Mouse (Mus musculus): ENCODE measurements around the gene 6430550D23Rik.
A peak's percentile ranks its signal among the peaks of the same experiment; 100 is the strongest.

Gene 6430550D23Rik

GRCm38 (mm10) chr2:156007888-156008532 lies at the start of gene 6430550D23Rik, which contains the start of gene Ergic3:
Gene 6430550D23Rik, minus strand, starts transcription at chr2:156007977.
Gene Ergic3, plus strand, starts transcription at chr2:156008045.
- peak; percentile 97 to 99 for DNase-seq

- no peak for DNase-seq
Observed at GRCm38 (mm10) chr2:156052816-156053215, 45.0 kb upstream of the 6430550D23Rik start, which contains the start of gene Fer1l4. Gene Fer1l4, minus strand, starts transcription at chr2:156052947.

- DNase-seq: no peak
Observed at GRCm38 (mm10) chr2:156047929-156048328, 40.2 kb upstream of the 6430550D23Rik start.

GRCm38 (mm10) chr2:156042903-156043302 lies 35.1 kb upstream of the 6430550D23Rik start:
- no peak for DNase-seq

- DNase-seq: no peak
Observed at GRCm38 (mm10) chr2:156039390-156039789, 31.6 kb upstream of the 6430550D23Rik start.

- no peak for DNase-seq
Observed at GRCm38 (mm10) chr2:156025482-156025881, 17.7 kb upstream of the 6430550D23Rik start.

- no peak for DNase-seq
Observed at GRCm38 (mm10) chr2:156021765-156022164, 14.0 kb upstream of the 6430550D23Rik start.

- DNase-seq: no peak
Observed at GRCm38 (mm10) chr2:156021219-156021618, 13.4 kb upstream of the 6430550D23Rik start.

GRCm38 (mm10) chr2:156018106-156018505 lies 10.3 kb upstream of the 6430550D23Rik start:
- no peak for DNase-seq

GRCm38 (mm10) chr2:156005393-156005792 lies 2.4 kb downstream of the 6430550D23Rik start:
- DNase-seq: no peak

- peak; percentile 99 for DNase-seq
Observed at GRCm38 (mm10) chr2:155991863-155992321, 15.9 kb downstream of the 6430550D23Rik start.

- DNase-seq: peak; percentile 59 to 67
Observed at GRCm38 (mm10) chr2:155991151-155991550, 16.6 kb downstream of the 6430550D23Rik start.

- DNase-seq: peak; percentile 74 to 82
Observed at GRCm38 (mm10) chr2:155989085-155989484, 18.7 kb downstream of the 6430550D23Rik start.

- no peak for DNase-seq
Observed at GRCm38 (mm10) chr2:155987131-155987530, 20.6 kb downstream of the 6430550D23Rik start.

GRCm38 (mm10) chr2:155985776-155986175 lies 22.0 kb downstream of the 6430550D23Rik start:
- no peak for DNase-seq

GRCm38 (mm10) chr2:155979328-155979991 lies 28.3 kb downstream of the 6430550D23Rik start:
- no peak for DNase-seq

GRCm38 (mm10) chr2:155974087-155974731 lies 33.6 kb downstream of the 6430550D23Rik start:
- DNase-seq: no peak

GRCm38 (mm10) chr2:155973348-155973747 lies 34.4 kb downstream of the 6430550D23Rik start:
- DNase-seq: no peak

GRCm38 (mm10) chr2:155962991-155963390 lies 44.8 kb downstream of the 6430550D23Rik start:
- peak; percentile 24 to 43 for DNase-seq

- DNase-seq: no peak
Observed at GRCm38 (mm10) chr2:155961862-155962261, 45.9 kb downstream of the 6430550D23Rik start.

GRCm38 (mm10) chr2:155959981-155960380 lies 47.8 kb downstream of the 6430550D23Rik start:
- DNase-seq: no peak

- peak; percentile 92 to 94 for DNase-seq
Observed at GRCm38 (mm10) chr2:155956134-155957059, 51.4 kb downstream of the 6430550D23Rik start, which contains the start of gene Cep250. Gene Cep250, plus strand, starts transcription at chr2:155956458.
